Mouse (Mus musculus): Measurements from ENCODE around the gene 4921539E11Rik. TPM values are rescaled to one million over a fixed set of nuclear protein-coding genes. Genes with fewer than 3 reads are reported as not detected.
A peak's percentile ranks its signal among the peaks of the same experiment; 100 is the strongest.

The 4921539E11Rik gene
- total RNA-seq (2014; rRNA removed; ENCODE audit: low replicate concordance) (not detected in 2 replicates), polyA plus RNA-seq (2015; fragmentation: Nextera tagmentation; extraction: Ambion mirVana) (not detected in 2 replicates)

- no peak for TF ChIP-seq EP300 (IDR thresholded peaks at IDR 0.05; ENCODE audit: low read depth)
These were observed at the start of gene 4921539E11Rik for GRCm38 (mm10) chr4:103290763-103291162. Gene 4921539E11Rik (minus strand): TSS chr4:103290863.

GRCm38 (mm10) chr4:103335134-103335533, 44.5 kb upstream of the 4921539E11Rik start:
- H3K27me3 ChIP-seq (ENCODE audit: control insufficient read depth, insufficient read depth, low read length), result no peaks in the 10 kb centered on the region
- no peak overlapping the region for H3K27ac ChIP-seq (ENCODE audit: low read depth)
- no peak overlapping the region for H3K4me2 ChIP-seq (ENCODE audit: low read depth, low read length)
- no peak overlapping the region for H3K4me3 ChIP-seq (ENCODE audit: low read depth, low read length)
- H3K9ac ChIP-seq (replicated peaks; ENCODE audit: low read depth, low read length), result no peak overlapping the region
- no peaks in the 10 kb centered on the region for H3K4me1 ChIP-seq (ENCODE audit: control insufficient read depth, insufficient read depth)
- 75% methylated on average over 5 of the region's 5 CpGs for WGBS
- H3K36me3 ChIP-seq (replicated peaks; ENCODE audit: control insufficient read depth, insufficient read depth, low read length), result peaks cover 22% of the 10 kb centered on the region
- TF ChIP-seq EP300 (IDR thresholded peaks at IDR 0.05; ENCODE audit: low read depth) (no peak), CTCF (IDR thresholded peaks at IDR 0.05; ENCODE audit: low read depth) (no peak)
- no peak for ATAC-seq (ENCODE audit: insufficient read depth, low read depth)
- no peaks in the 10 kb centered on the region for H3K9me3 ChIP-seq (replicated peaks; ENCODE audit: control insufficient read depth, low read length)
- no peak for DNase-seq (ENCODE audit: low spot score)

More at GRCm38 (mm10) chr4:103290763-103291162, at the start of gene 4921539E11Rik:
- H3K27me3 ChIP-seq (ENCODE audit: control insufficient read depth, insufficient read depth, low read length), result no peaks in the 10 kb centered on the region
- no peaks in the 10 kb centered on the region for H3K4me1 ChIP-seq (ENCODE audit: control insufficient read depth, insufficient read depth)
- DNase-seq (ENCODE audit: low spot score), result no peak
- H3K27ac ChIP-seq (ENCODE audit: low read depth), result no peak within 1 kb of the TSS
- H3K4me2 ChIP-seq (ENCODE audit: low read depth, low read length), result no peak within 1 kb of the TSS
- 56% methylated on average over 2 of the region's 2 CpGs for WGBS
- no peaks in the 10 kb centered on the region for H3K36me3 ChIP-seq (replicated peaks; ENCODE audit: control insufficient read depth, insufficient read depth, low read length)
- ATAC-seq (ENCODE audit: insufficient read depth, low read depth), result no peak
- H3K9ac ChIP-seq (replicated peaks; ENCODE audit: low read depth, low read length), result no peak within 1 kb of the TSS
- H3K4me3 ChIP-seq (ENCODE audit: low read depth, low read length), result no peak within 1 kb of the TSS
- H3K9me3 ChIP-seq (replicated peaks; ENCODE audit: control insufficient read depth, low read length), result no peaks in the 10 kb centered on the region

GRCm38 (mm10) chr4:103329348-103329747, 38.7 kb upstream of the 4921539E11Rik start:
- TF ChIP-seq EP300 (IDR thresholded peaks at IDR 0.05; ENCODE audit: low read depth) (no peak), CTCF (IDR thresholded peaks at IDR 0.05; ENCODE audit: low read depth) (no peak)
- 35% methylated on average over 6 of the region's 6 CpGs for WGBS
- ATAC-seq (ENCODE audit: insufficient read depth, low read depth), result no peak; the same call in 1 of the 2 replicates

GRCm38 (mm10) chr4:103326994-103327393, 36.3 kb upstream of the 4921539E11Rik start:
- no peak overlapping the region for H3K4me2 ChIP-seq (ENCODE audit: low read depth, low read length)
- peak; percentile 52 for TF ChIP-seq CTCF (IDR thresholded peaks at IDR 0.05; ENCODE audit: low read depth)
- TF ChIP-seq EP300 (IDR thresholded peaks at IDR 0.05; ENCODE audit: low read depth), result no peak
- ATAC-seq (ENCODE audit: insufficient read depth, low read depth) (no peak), DNase-seq (ENCODE audit: low spot score) (no peak)
- H3K27ac ChIP-seq (ENCODE audit: low read depth), result no peak overlapping the region
- no peaks in the 10 kb centered on the region for H3K27me3 ChIP-seq (ENCODE audit: control insufficient read depth, insufficient read depth, low read length)
- H3K4me3 ChIP-seq (ENCODE audit: low read depth, low read length), result no peak overlapping the region
- H3K36me3 ChIP-seq (replicated peaks; ENCODE audit: control insufficient read depth, insufficient read depth, low read length), result peaks cover 17% of the 10 kb centered on the region
- H3K9me3 ChIP-seq (replicated peaks; ENCODE audit: control insufficient read depth, low read length), result no peaks in the 10 kb centered on the region
- H3K4me1 ChIP-seq (ENCODE audit: control insufficient read depth, insufficient read depth), result no peaks in the 10 kb centered on the region
- no peak overlapping the region for H3K9ac ChIP-seq (replicated peaks; ENCODE audit: low read depth, low read length)
- WGBS, result 63% methylated on average over 3 of the region's 3 CpGs

More at GRCm38 (mm10) chr4:103329348-103329747, 38.7 kb upstream of the 4921539E11Rik start:
- no peak overlapping the region for H3K27ac ChIP-seq (ENCODE audit: low read depth)
- no peak overlapping the region for H3K4me3 ChIP-seq (ENCODE audit: low read depth, low read length)
- no peak overlapping the region for H3K4me2 ChIP-seq (ENCODE audit: low read depth, low read length)
- DNase-seq (ENCODE audit: low spot score), result peak; percentile 12
- no peaks in the 10 kb centered on the region for H3K4me1 ChIP-seq (ENCODE audit: control insufficient read depth, insufficient read depth)
- H3K9me3 ChIP-seq (replicated peaks; ENCODE audit: control insufficient read depth, low read length), result no peaks in the 10 kb centered on the region
- no peaks in the 10 kb centered on the region for H3K27me3 ChIP-seq (ENCODE audit: control insufficient read depth, insufficient read depth, low read length)
- peaks cover 22% of the 10 kb centered on the region for H3K36me3 ChIP-seq (replicated peaks; ENCODE audit: control insufficient read depth, insufficient read depth, low read length)
- H3K9ac ChIP-seq (replicated peaks; ENCODE audit: low read depth, low read length), result no peak overlapping the region

- H3K27me3 ChIP-seq (ENCODE audit: control insufficient read depth, insufficient read depth, low read length), result no peaks in the 10 kb centered on the region
- no peaks in the 10 kb centered on the region for H3K4me1 ChIP-seq (ENCODE audit: control insufficient read depth, insufficient read depth)
- H3K4me2 ChIP-seq (ENCODE audit: low read depth, low read length), result no peak overlapping the region
- WGBS, result 62% methylated on average over 17 of the region's 17 CpGs
- no peak overlapping the region for H3K4me3 ChIP-seq (ENCODE audit: low read depth, low read length)
- H3K9me3 ChIP-seq (replicated peaks; ENCODE audit: control insufficient read depth, low read length), result no peaks in the 10 kb centered on the region
- TF ChIP-seq EP300 (IDR thresholded peaks at IDR 0.05; ENCODE audit: low read depth) (no peak), CTCF (IDR thresholded peaks at IDR 0.05; ENCODE audit: low read depth) (no peak)
- no peak for ATAC-seq (ENCODE audit: insufficient read depth, low read depth)
- H3K27ac ChIP-seq (ENCODE audit: low read depth), result no peak overlapping the region
- peaks cover 11% of the 10 kb centered on the region for H3K36me3 ChIP-seq (replicated peaks; ENCODE audit: control insufficient read depth, insufficient read depth, low read length)
- no peak overlapping the region for H3K9ac ChIP-seq (replicated peaks; ENCODE audit: low read depth, low read length)
- no peak for DNase-seq (ENCODE audit: low spot score)
These were observed 34.2 kb upstream of the 4921539E11Rik start for GRCm38 (mm10) chr4:103324688-103325451.
